Comparison of ENCODE assay signal across 13 mouse cellular contexts in genomic region chr9:48605697-48606096, GRCm38 (mm10). TPM values are rescaled to one million over a fixed set of nuclear protein-coding genes. Genes with fewer than 3 reads are reported as not detected.
A peak's percentile ranks its signal among the peaks of the same experiment; 100 is the strongest.
DNase-seq lines count a peak whose midpoint lies in the region; ATAC-seq and TF ChIP-seq lines count a peak whose summit lies in the region.
"Had no signal": no experiment of that assay in that cellular context is flagged by ENCODE, and none has a peak within 500 bp of the region (broad histone marks: within the 10 kb centered on the region; RNA-seq: fewer than 3 reads in every experiment).

No protein-coding gene starts in this region.

- H3K4me2 ChIP-seq in kidney, embryonic 14.5 days (replicated peaks; ENCODE audit: low read depth, low read length) = no peak overlapping the region
- H3K4me2 ChIP-seq in neural tube, embryonic 15.5 days = no peak overlapping the region
- no peak overlapping the region for H3K4me2 ChIP-seq in stomach, postnatal 0 days (replicated peaks; ENCODE audit: low read depth)
- H3K4me2 ChIP-seq: hindbrain, embryonic 14.5 days had no signal

- ATAC-seq in kidney, embryonic 14.5 days (ENCODE audit: low FRiP score, low TSS enrichment) = no peak
- ATAC-seq in neural tube, embryonic 15.5 days (ENCODE audit: low FRiP score) = no peak
- ATAC-seq in stomach, postnatal 0 days (ENCODE audit: low FRiP score, low TSS enrichment) = no peak
- ATAC-seq: forebrain, embryonic 16.5 days had no signal

- H3K27ac ChIP-seq in kidney, adult 2 months (ENCODE audit: insufficient read depth, low read depth, low read length) = no peak overlapping the region
- no peak overlapping the region for H3K27ac ChIP-seq in kidney, embryonic 14.5 days (ENCODE audit: low read depth, low read length)
- no peak overlapping the region for H3K27ac ChIP-seq in neural tube, embryonic 15.5 days (replicated peaks)
- no peak overlapping the region for H3K27ac ChIP-seq in stomach, postnatal 0 days (replicated peaks)
- H3K27ac ChIP-seq: hindbrain, embryonic 14.5 days had no signal

- H3K4me1 ChIP-seq in kidney, adult 2 months (ENCODE audit: control insufficient read depth, insufficient read depth, low read length) = no peaks in the 10 kb centered on the region
- no peaks in the 10 kb centered on the region for H3K4me1 ChIP-seq in kidney, embryonic 14.5 days (ENCODE audit: control insufficient read depth, insufficient read depth, low read length)
- H3K4me1 ChIP-seq in neural tube, embryonic 15.5 days = no peaks in the 10 kb centered on the region
- H3K4me1 ChIP-seq in stomach, postnatal 0 days (replicated peaks; ENCODE audit: control insufficient read depth, insufficient read depth) = no peaks in the 10 kb centered on the region

- H3K4me3 ChIP-seq in kidney, adult 2 months (ENCODE audit: insufficient read depth, low read depth, low read length) = no peak overlapping the region
- no peak overlapping the region for H3K4me3 ChIP-seq in kidney, embryonic 14.5 days (ENCODE audit: low read length)
- no peak overlapping the region for H3K4me3 ChIP-seq in neural tube, embryonic 15.5 days (replicated peaks)
- no peak overlapping the region for H3K4me3 ChIP-seq in stomach, postnatal 0 days (ENCODE audit: low read depth, low read length)

- H3K36me3 ChIP-seq in kidney, adult 2 months (ENCODE audit: control insufficient read depth, insufficient read depth, low read length) = no peaks in the 10 kb centered on the region
- no peaks in the 10 kb centered on the region for H3K36me3 ChIP-seq in kidney, embryonic 14.5 days (ENCODE audit: control insufficient read depth, insufficient read depth, low read length)
- no peaks in the 10 kb centered on the region for H3K36me3 ChIP-seq in neural tube, embryonic 15.5 days
- no peaks in the 10 kb centered on the region for H3K36me3 ChIP-seq in stomach, postnatal 0 days (ENCODE audit: control insufficient read depth, insufficient read depth, low read length)

- TF ChIP-seq POLR2A in kidney, adult 2 months (IDR thresholded peaks at IDR 0.05; ENCODE audit: low read depth, low read length) = no peak

- H3K9ac ChIP-seq in kidney, embryonic 14.5 days (ENCODE audit: low read depth, low read length) = no peak overlapping the region
- H3K9ac ChIP-seq in neural tube, embryonic 15.5 days (replicated peaks) = no peak overlapping the region
- H3K9ac ChIP-seq in stomach, postnatal 0 days (ENCODE audit: low read length) = no peak overlapping the region
- H3K9ac ChIP-seq: hindbrain, embryonic 14.5 days had no signal

- 91% methylated on average over 5 of the region's 5 CpGs for WGBS in kidney, adult 2 months
- WGBS in kidney, embryonic 14.5 days = 93% methylated on average over 5 of the region's 5 CpGs
- WGBS in neural tube, embryonic 15.5 days = 93% methylated on average over 5 of the region's 5 CpGs
- 92% methylated on average over 5 of the region's 5 CpGs for WGBS in stomach, postnatal 0 days

- no peak for TF ChIP-seq EP300 in stomach, postnatal 0 days (optimal IDR thresholded peaks at IDR 0.05)

- no peaks in the 10 kb centered on the region for H3K27me3 ChIP-seq in kidney, adult 2 months (replicated peaks; ENCODE audit: control insufficient read depth, insufficient read depth, low read length)
- H3K27me3 ChIP-seq in kidney, embryonic 14.5 days (ENCODE audit: control insufficient read depth, insufficient read depth, low read length) = no peaks in the 10 kb centered on the region
- H3K27me3 ChIP-seq in neural tube, embryonic 15.5 days (replicated peaks) = no peaks in the 10 kb centered on the region
- H3K27me3 ChIP-seq in stomach, postnatal 0 days (ENCODE audit: control insufficient read depth, insufficient read depth, low read length) = no peaks in the 10 kb centered on the region

- DNase-seq in kidney, adult 2 months = no peak
- DNase-seq in neural tube, embryonic 10.5 days (ENCODE audit: extremely low spot score, low spot score) = peak; percentile 10
- peak; percentile 41 for DNase-seq in R1 (ENCODE audit: low read depth, low spot score)
- no peak for DNase-seq in stomach, postnatal 0 days (ENCODE audit: low spot score)
- no peak for DNase-seq in urinary bladder, adult 18-20 months (ENCODE audit: low spot score in 2 of 2)
- DNase-seq: cerebellum, adult 11 months; gastrocnemius, postnatal 10 days; kidney, adult 8-10 months; thymus, adult 18-20 months had no signal

- TF ChIP-seq CTCF in kidney, adult 2 months (conservative IDR thresholded peaks at IDR 0.05; ENCODE audit: insufficient read depth, insufficient read length, low read depth, low read length) = peak; percentile 35; the same call in 1 of the 2 replicates
- TF ChIP-seq CTCF in stomach, postnatal 0 days (IDR thresholded peaks at IDR 0.05; ENCODE audit: low read depth) = peak; percentile 31; the same call in 1 of the 2 replicates

- no peaks in the 10 kb centered on the region for H3K9me3 ChIP-seq in kidney, embryonic 14.5 days (ENCODE audit: control insufficient read depth, low read length)
- H3K9me3 ChIP-seq in neural tube, embryonic 15.5 days (replicated peaks) = no peaks in the 10 kb centered on the region
- no peaks in the 10 kb centered on the region for H3K9me3 ChIP-seq in stomach, postnatal 0 days (ENCODE audit: control insufficient read depth, low read length)

RNA-seq across cellular contexts. Expression of gene Nnmt, which starts 0.7 kb away (rescaled TPM):
- 2.0 and 3.1 TPM in 2 replicates for polyA plus RNA-seq in kidney, adult 2 months (2012; rRNA removed)
- polyA plus RNA-seq in kidney, embryonic 14.5 days (2014; fragmentation: Nextera tagmentation; extraction: Ambion mirVana) = 0.55 and 1.7 TPM in 2 replicates
- 0.70 and 0.92 TPM in 2 replicates for polyA plus RNA-seq in neural tube, embryonic 15.5 days (2015; fragmentation: Nextera tagmentation; extraction: Ambion mirVana)
- polyA plus RNA-seq in stomach, postnatal 0 days (2015; fragmentation: Nextera tagmentation; extraction: Ambion mirVana) = 3.3 and 5.3 TPM in 2 replicates

Comparison
In these comparisons a context has a peak if more than half of its experiments do, and no peak if none do; other contexts are left out.
1. DNase-seq: peak in neural tube, embryonic 10.5 days (single experiment) and R1 (single experiment); none in kidney, adult 2 months (single experiment), stomach, postnatal 0 days (single experiment) and urinary bladder, adult 18-20 months (0 of 2).